Mouse (Mus musculus): ENCODE data around the gene Nrl. TPM values are rescaled to one million over a fixed set of nuclear protein-coding genes. Genes with fewer than 3 reads are reported as not detected.

Nrl gene
- polyA plus RNA-seq, 1 experiment from 2014 or later = not detected

GRCm38 (mm10) chr14:55507801-55508200 is 17.0 kb downstream of the Nrl start:
- H3K27ac ChIP-seq (replicated peaks) = no peak overlapping the region
- WGBS = 37% methylated on average over 7 of the region's 7 CpGs
- no peak for ATAC-seq (ENCODE audit: extremely low read depth, insufficient number of reproducible peaks, low FRiP score, low TSS enrichment)
- no peaks in the 10 kb centered on the region for H3K36me3 ChIP-seq
- H3K4me3 ChIP-seq = no peak overlapping the region
- peaks cover 13% of the 10 kb centered on the region for H3K4me1 ChIP-seq
- no peak overlapping the region for H3K9ac ChIP-seq
- peaks cover 48% of the 10 kb centered on the region for H3K27me3 ChIP-seq (replicated peaks)
- no peak overlapping the region for H3K4me2 ChIP-seq
- H3K9me3 ChIP-seq = no peaks in the 10 kb centered on the region

GRCm38 (mm10) chr14:55505612-55506011 is 19.2 kb downstream of the Nrl start:
- ATAC-seq (ENCODE audit: extremely low read depth, insufficient number of reproducible peaks, low FRiP score, low TSS enrichment) = no peak
- peaks cover 32% of the 10 kb centered on the region for H3K27me3 ChIP-seq (replicated peaks)
- WGBS = 76% methylated on average over 9 of the region's 9 CpGs

GRCm38 (mm10) chr14:55497449-55497821 is 27.3 kb downstream of the Nrl start:
- WGBS = 25% methylated on average over 6 of the region's 6 CpGs
- no peaks in the 10 kb centered on the region for H3K36me3 ChIP-seq
- H3K27me3 ChIP-seq (replicated peaks) = peaks cover 12% of the 10 kb centered on the region
- H3K27ac ChIP-seq (replicated peaks) = no peak overlapping the region
- no peak overlapping the region for H3K4me3 ChIP-seq
- 0 out of 2 replicates have a peak overlapping the region, but pooled peaks have one; percentile 17 for H3K9ac ChIP-seq
- no peak overlapping the region for H3K4me2 ChIP-seq
- no peaks in the 10 kb centered on the region for H3K9me3 ChIP-seq
- peaks cover 18% of the 10 kb centered on the region for H3K4me1 ChIP-seq
- ATAC-seq (ENCODE audit: extremely low read depth, insufficient number of reproducible peaks, low FRiP score, low TSS enrichment) = no peak

More at GRCm38 (mm10) chr14:55505612-55506011, 19.2 kb downstream of the Nrl start:
- Histone ChIP-seq H3K36me3 (no peaks in the 10 kb centered on the region), H3K9ac (no peak overlapping the region), H3K9me3 (no peaks in the 10 kb centered on the region), H3K4me1 (peaks cover 6% of the 10 kb centered on the region), H3K4me2 (no peak overlapping the region), H3K4me3 (no peak overlapping the region), H3K27ac (replicated peaks) (no peak overlapping the region)

GRCm38 (mm10) chr14:55496761-55497448 is 27.9 kb downstream of the Nrl start:
- peak overlapping the region; percentile 44 for H3K4me2 ChIP-seq
- H3K9me3 ChIP-seq = no peaks in the 10 kb centered on the region
- H3K36me3 ChIP-seq = no peaks in the 10 kb centered on the region
- peak overlapping the region; percentile 16 for H3K27ac ChIP-seq (replicated peaks)
- H3K9ac ChIP-seq = peak overlapping the region; percentile 41; the same call in 1 of the 2 replicates
- 0 out of 2 replicates have a peak, but pooled peaks have one; percentile 9 for ATAC-seq (ENCODE audit: extremely low read depth, insufficient number of reproducible peaks, low FRiP score, low TSS enrichment)
- peaks cover 12% of the 10 kb centered on the region for H3K27me3 ChIP-seq (replicated peaks)
- peaks cover 22% of the 10 kb centered on the region for H3K4me1 ChIP-seq
- H3K4me3 ChIP-seq = no peak overlapping the region
- 57% methylated on average over 16 of the region's 16 CpGs for WGBS

- ATAC-seq (ENCODE audit: extremely low read depth, insufficient number of reproducible peaks, low FRiP score, low TSS enrichment) = no peak
- Histone ChIP-seq H3K4me1 (peaks cover 29% of the 10 kb centered on the region), H3K27me3 (replicated peaks) (peaks cover 12% of the 10 kb centered on the region), H3K4me3 (no peak overlapping the region), H3K9me3 (no peaks in the 10 kb centered on the region), H3K9ac (no peak overlapping the region), H3K4me2 (peak overlapping the region; percentile 44; the same call in 1 of the 2 replicates), H3K27ac (replicated peaks) (peak overlapping the region; percentile 56; the same call in 1 of the 2 replicates), H3K36me3 (no peaks in the 10 kb centered on the region)
- WGBS = 73% methylated on average over 20 of the region's 20 CpGs
Observed at GRCm38 (mm10) chr14:55495509-55496240, 29.1 kb downstream of the Nrl start.

- WGBS = 36% methylated on average over 3 of the region's 3 CpGs
- Histone ChIP-seq H3K4me3 (no peak overlapping the region), H3K27me3 (replicated peaks) (0 out of 2 replicates have a peak, but pooled peaks cover 6% of the 10 kb centered on the region), H3K9ac (no peak overlapping the region), H3K4me1 (peaks cover 32% of the 10 kb centered on the region), H3K9me3 (no peaks in the 10 kb centered on the region), H3K27ac (replicated peaks) (no peak overlapping the region), H3K4me2 (peak overlapping the region; percentile 100; the same call in 1 of the 2 replicates), H3K36me3 (peaks cover 14% of the 10 kb centered on the region)
- no peak for ATAC-seq (ENCODE audit: extremely low read depth, insufficient number of reproducible peaks, low FRiP score, low TSS enrichment)
Observed at GRCm38 (mm10) chr14:55492103-55492502, 32.7 kb downstream of the Nrl start.

- H3K4me1 ChIP-seq = peaks cover 25% of the 10 kb centered on the region
- no peaks in the 10 kb centered on the region for H3K9me3 ChIP-seq
- H3K36me3 ChIP-seq = peaks cover 20% of the 10 kb centered on the region
- ATAC-seq (ENCODE audit: extremely low read depth, insufficient number of reproducible peaks, low FRiP score, low TSS enrichment) = peak; percentile 74
- H3K27ac ChIP-seq (replicated peaks) = peak overlapping the region; percentile 48
- H3K4me2 ChIP-seq = peak overlapping the region; percentile 100
- WGBS = under 1% methylated on average over 30 of the region's 30 CpGs
- H3K27me3 ChIP-seq (replicated peaks) = 0 out of 2 replicates have a peak, but pooled peaks cover 6% of the 10 kb centered on the region
- peak overlapping the region; percentile 84 for H3K9ac ChIP-seq
- peak overlapping the region; percentile 82 for H3K4me3 ChIP-seq
Observed at GRCm38 (mm10) chr14:55491291-55491833, 33.4 kb downstream of the Nrl start.

- peak within 1 kb of the TSS; percentile 100 for H3K4me2 ChIP-seq
- ATAC-seq (ENCODE audit: extremely low read depth, insufficient number of reproducible peaks, low FRiP score, low TSS enrichment) = peak; percentile 70
- peaks cover 17% of the 10 kb centered on the region for H3K4me1 ChIP-seq
- WGBS = under 1% methylated on average over 61 of the region's 68 CpGs
- no peaks in the 10 kb centered on the region for H3K9me3 ChIP-seq
- H3K36me3 ChIP-seq = peaks cover 28% of the 10 kb centered on the region
- peak within 1 kb of the TSS; percentile 82 for H3K4me3 ChIP-seq
- peak within 1 kb of the TSS; percentile 84 for H3K9ac ChIP-seq
- 0 out of 2 replicates have a peak, but pooled peaks cover 6% of the 10 kb centered on the region for H3K27me3 ChIP-seq (replicated peaks)
- H3K27ac ChIP-seq (replicated peaks) = peak within 1 kb of the TSS; percentile 48
Observed at GRCm38 (mm10) chr14:55490361-55491201, 34.2 kb downstream of the Nrl start, which contains the start of gene Carmil3. Gene Carmil3, plus strand, starts transcription at chr14:55490651.

GRCm38 (mm10) chr14:55486836-55487235 is 37.9 kb downstream of the Nrl start:
- WGBS = 76% methylated on average over 8 of the region's 8 CpGs
- no peak for ATAC-seq (ENCODE audit: extremely low read depth, insufficient number of reproducible peaks, low FRiP score, low TSS enrichment)
- no peak overlapping the region for H3K4me2 ChIP-seq
- H3K27ac ChIP-seq (replicated peaks) = no peak overlapping the region
- H3K9me3 ChIP-seq = no peaks in the 10 kb centered on the region
- H3K27me3 ChIP-seq (replicated peaks) = no peaks in the 10 kb centered on the region
- H3K4me3 ChIP-seq = no peak overlapping the region
- H3K36me3 ChIP-seq = peaks cover 43% of the 10 kb centered on the region
- H3K4me1 ChIP-seq = peaks cover 12% of the 10 kb centered on the region
- H3K9ac ChIP-seq = no peak overlapping the region

- no peak for ATAC-seq (ENCODE audit: extremely low read depth, insufficient number of reproducible peaks, low FRiP score, low TSS enrichment)
- Histone ChIP-seq H3K36me3 (peaks cover 54% of the 10 kb centered on the region), H3K9ac (no peak overlapping the region), H3K4me2 (no peak overlapping the region), H3K27ac (replicated peaks) (no peak overlapping the region), H3K4me1 (0 out of 2 replicates have a peak, but pooled peaks cover 6% of the 10 kb centered on the region), H3K4me3 (no peak overlapping the region), H3K9me3 (no peaks in the 10 kb centered on the region), H3K27me3 (replicated peaks) (no peaks in the 10 kb centered on the region)
- WGBS = 74% methylated on average over 5 of the region's 5 CpGs
Observed at GRCm38 (mm10) chr14:55484430-55485085, 40.2 kb downstream of the Nrl start.

Data from heart, embryonic 13.5 days (tissue).